Mouse (Mus musculus) urinary bladder, postnatal 36 days (tissue): ENCODE measurements around the gene Ldhc.
A peak's percentile ranks its signal among the peaks of the same experiment; 100 is the strongest.
"Not testable (repeated sequence)": the region's sequence is repeated elsewhere in the genome, so short reads cannot be mapped to it uniquely, and the experiment has no call there.

ENCODE experiments used
- DNase-seq, 2 experiments: peaks; one replicate each; pipeline ENCODE4 v3.0.0; 2022; ENCODE audit warnings: low spot score in 2 of 2, mixed read lengths in 1 of 2

Ldhc gene

GRCm38 (mm10) chr7:46842278-46842677 is 18.7 kb upstream of the Ldhc start:
- DNase-seq, result no peak

GRCm38 (mm10) chr7:46843576-46843975 is 17.4 kb upstream of the Ldhc start:
- no peak for DNase-seq

GRCm38 (mm10) chr7:46845211-46845977 is 15.6 kb upstream of the Ldhc start:
- DNase-seq, result peak; percentile 90 to 94

- peak; percentile 22 to 26 for DNase-seq
Observed at GRCm38 (mm10) chr7:46845978-46846485, 15.0 kb upstream of the Ldhc start.

GRCm38 (mm10) chr7:46846486-46847244 is 14.3 kb upstream of the Ldhc start:
- DNase-seq, result peak; percentile 27 to 48

- DNase-seq, result peak in 1 of 2 experiments; percentile 40
Observed at GRCm38 (mm10) chr7:46849287-46849686, 11.7 kb upstream of the Ldhc start.

GRCm38 (mm10) chr7:46851026-46851425 is 10.0 kb upstream of the Ldhc start:
- no peak for DNase-seq

- DNase-seq, result no peak
Observed at GRCm38 (mm10) chr7:46852666-46853065, 8.3 kb upstream of the Ldhc start.

- DNase-seq, result no peak
Observed at GRCm38 (mm10) chr7:46853365-46853764, 7.6 kb upstream of the Ldhc start.

GRCm38 (mm10) chr7:46855866-46856560 is 5.0 kb upstream of the Ldhc start:
- DNase-seq, result no peak

- DNase-seq, result no peak
Observed at GRCm38 (mm10) chr7:46857436-46857835, 3.6 kb upstream of the Ldhc start.

GRCm38 (mm10) chr7:46859031-46859430 is 2.0 kb upstream of the Ldhc start:
- DNase-seq, result no peak

GRCm38 (mm10) chr7:46871988-46872387 is 11.0 kb downstream of the Ldhc start:
- DNase-seq, result no peak

- no peak for DNase-seq
Observed at GRCm38 (mm10) chr7:46876841-46877240, 15.8 kb downstream of the Ldhc start.

GRCm38 (mm10) chr7:46877255-46877654 is 16.3 kb downstream of the Ldhc start:
- no peak for DNase-seq

GRCm38 (mm10) chr7:46879851-46880250 is 18.8 kb downstream of the Ldhc start:
- DNase-seq, result no peak

- no peak for DNase-seq
Observed at GRCm38 (mm10) chr7:46880992-46881391, 20.0 kb downstream of the Ldhc start.

- not testable (repeated sequence) for DNase-seq
Observed at GRCm38 (mm10) chr7:46881941-46882340, 20.9 kb downstream of the Ldhc start.

- DNase-seq, result no peak
Observed at GRCm38 (mm10) chr7:46883304-46883703, 22.3 kb downstream of the Ldhc start.

- no peak for DNase-seq
Observed at GRCm38 (mm10) chr7:46895511-46895910, 34.5 kb downstream of the Ldhc start.

GRCm38 (mm10) chr7:46899343-46899742 is 38.3 kb downstream of the Ldhc start:
- no peak for DNase-seq

- DNase-seq, result no peak
Observed at GRCm38 (mm10) chr7:46911250-46911649, 50.2 kb downstream of the Ldhc start.
